Mouse (Mus musculus): Measurements from ENCODE around the gene Ttc14.

Ttc14 gene

DNA sequence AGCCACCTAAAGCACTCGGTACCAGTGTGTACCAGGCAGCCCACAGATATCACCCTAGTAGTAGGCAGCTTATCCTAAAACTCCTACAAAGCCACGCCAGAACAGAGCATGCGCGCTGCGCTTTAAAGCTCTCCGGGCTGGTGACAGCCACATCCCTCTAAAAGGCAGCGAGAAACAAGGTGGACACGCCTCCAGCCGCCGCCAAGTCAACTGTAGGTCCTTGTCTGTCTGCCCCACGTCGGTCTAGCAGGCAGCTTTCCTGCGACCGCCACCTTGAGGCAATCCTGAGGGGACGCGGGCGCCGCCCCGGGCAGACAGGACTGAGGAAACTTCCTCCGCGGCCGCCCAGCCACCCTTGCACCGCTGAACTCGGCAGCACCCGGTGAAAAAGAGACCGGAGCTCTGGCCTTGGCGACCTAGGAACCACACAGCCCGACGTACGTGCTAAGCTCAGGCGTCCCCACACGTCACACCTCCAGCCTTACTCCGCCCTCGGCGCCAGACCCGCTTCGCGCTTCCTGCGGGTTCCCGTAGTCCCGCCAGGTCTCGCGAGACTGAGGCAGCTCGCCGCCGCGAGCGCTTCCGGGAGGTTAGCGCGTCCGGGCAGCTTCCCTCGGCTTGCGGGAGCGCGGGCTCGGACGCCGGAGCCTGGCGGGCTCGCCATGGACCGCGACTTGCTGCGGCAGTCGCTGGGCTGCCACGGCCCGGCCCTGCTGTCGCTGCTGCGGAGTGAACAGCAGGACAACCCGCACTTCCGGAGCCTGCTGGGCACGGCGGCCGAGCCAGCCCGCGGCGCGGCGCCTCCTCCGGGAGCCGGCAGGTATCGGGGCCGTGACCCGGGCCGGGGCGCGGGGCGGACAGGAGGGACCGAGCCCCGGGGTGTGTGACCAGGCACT lies at the start of gene Ttc14:
TSS of gene Ttc14 (plus strand) at position 216 of the 896 bp plus-strand sequence.
- peak; percentile 98 for DNase-seq

DNA sequence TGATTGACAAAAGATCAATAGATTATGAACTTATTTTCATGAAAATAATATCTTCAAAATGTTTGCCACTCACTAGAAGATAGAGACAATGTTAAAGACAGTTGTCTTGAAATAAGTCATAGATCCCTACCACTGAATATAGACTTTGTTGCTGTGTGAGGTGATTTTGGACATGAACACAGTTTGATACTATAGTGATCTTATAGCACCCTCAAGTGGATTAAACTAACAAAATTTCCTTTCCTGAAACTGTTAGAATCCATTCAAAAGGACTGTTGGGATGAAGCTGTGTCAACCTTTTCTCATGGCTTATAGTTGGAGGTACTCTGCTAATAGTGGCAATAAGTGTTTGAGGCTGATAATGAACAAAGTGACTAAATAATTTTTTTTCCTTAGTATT lies 8.7 kb upstream of the Ttc14 start:
- DNase-seq = no peak

DNA sequence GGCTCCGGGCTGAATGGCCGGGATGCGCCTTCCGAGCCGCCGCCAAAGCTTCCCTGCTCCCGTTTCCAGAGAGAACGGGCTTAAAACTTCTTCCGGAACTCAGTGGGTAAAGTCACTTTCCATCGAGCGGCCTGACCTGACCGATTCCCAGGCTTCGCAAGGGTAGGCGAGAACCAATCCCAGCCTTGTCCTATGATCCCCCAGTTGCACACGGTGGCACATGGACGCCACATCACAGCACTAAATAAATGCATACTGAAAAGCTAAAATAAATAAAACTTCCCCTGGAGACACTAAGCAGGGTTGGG lies 835 bp downstream of the Ttc14 start:
- DNase-seq = no peak

DNA sequence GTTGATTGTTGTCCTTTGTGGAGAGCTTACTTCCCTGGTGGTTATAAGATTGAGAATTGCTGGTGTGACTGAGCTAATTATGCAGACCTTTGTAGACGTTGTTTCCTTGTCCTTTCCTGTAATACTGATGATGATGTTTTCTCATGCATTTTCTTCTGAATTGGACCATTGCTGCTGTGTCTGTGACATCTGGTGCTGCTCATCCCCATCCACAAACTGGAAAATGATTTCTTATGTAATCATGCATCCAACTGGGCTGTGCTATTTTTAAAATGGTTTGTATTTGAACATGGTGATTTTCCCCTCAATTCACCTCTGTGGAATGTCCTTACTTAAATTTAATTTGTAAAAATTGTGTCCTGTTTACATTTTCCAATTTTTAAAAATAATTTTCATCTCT lies 7.5 kb downstream of the Ttc14 start:
- no peak for DNase-seq

DNA sequence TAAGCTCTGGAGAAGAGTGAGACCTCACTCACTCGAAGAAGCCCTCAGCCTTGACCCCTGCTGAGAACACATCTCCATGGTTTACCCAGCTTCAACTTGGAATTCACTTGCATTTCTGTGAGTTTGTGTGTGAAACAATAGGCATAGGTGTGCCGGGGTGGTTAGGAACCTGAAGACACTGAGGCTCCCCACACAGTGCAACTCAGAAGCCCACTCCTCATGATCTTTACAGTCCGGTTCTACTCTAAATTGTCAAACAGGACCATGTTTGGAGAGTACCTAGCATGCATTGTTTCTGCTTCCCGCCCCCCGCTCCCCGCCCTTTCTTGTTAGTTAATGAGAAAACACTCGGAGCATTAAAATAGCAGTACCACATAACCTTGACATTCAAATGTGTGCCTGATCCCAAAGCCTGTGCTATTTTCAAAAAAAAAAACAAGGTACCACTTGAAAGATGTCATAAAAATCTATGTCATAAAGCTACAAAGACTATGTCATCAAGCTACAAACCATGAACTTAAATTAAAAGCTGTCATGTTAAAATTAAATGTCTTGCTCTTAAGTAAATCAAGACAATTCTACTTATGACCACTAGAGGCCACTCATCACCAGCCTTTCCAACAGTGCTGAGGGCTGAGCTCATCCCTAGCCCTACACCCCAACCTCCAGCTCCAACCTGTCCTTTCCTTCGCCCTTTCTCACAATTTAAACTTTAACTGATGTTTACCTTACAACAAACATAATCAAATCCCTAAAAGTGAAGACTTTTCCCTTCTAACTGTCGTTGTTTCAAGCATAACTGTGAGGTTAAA lies 24.7 kb downstream of the Ttc14 start:
- peak; percentile 51 to 52 for DNase-seq

DNA sequence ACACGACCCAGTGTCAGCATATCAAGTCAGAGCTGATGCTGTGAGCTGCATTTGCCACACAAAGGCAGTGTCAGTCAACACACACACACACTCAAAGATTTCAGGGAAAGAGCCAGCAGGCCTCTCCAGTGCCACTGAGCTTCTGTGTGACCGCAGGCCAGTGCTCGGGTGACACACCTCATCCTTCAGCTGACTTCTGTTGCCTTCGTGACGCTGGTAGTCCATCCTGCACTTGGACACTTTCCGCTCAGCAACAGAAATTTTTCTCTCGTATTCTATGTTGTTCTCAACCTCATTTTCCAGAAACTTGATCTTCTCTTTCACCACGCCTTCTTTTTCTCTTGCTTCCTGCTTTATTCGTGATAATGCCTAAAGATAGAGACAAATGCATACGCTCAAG lies 32.7 kb downstream of the Ttc14 start:
- DNase-seq = no peak

DNA sequence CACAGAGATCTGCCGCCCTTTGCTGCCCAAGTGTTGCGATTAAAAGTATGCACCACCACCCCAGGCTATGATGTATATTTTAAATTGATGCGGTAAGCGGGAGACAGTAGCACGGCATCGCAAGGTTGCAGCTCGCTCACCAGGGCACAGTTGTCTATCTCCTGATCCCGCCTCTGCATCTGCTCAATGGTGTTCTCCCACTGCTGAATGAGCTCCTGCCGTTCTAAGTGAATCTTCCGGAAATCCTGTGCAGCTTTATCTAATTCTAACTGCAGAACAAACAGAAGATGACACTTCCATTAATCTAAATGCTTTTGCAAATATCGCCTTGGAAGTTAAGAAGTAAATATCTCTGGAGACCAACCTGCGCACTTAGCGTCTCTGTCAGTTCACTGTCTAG lies 36.9 kb downstream of the Ttc14 start:
- no peak for DNase-seq

DNA sequence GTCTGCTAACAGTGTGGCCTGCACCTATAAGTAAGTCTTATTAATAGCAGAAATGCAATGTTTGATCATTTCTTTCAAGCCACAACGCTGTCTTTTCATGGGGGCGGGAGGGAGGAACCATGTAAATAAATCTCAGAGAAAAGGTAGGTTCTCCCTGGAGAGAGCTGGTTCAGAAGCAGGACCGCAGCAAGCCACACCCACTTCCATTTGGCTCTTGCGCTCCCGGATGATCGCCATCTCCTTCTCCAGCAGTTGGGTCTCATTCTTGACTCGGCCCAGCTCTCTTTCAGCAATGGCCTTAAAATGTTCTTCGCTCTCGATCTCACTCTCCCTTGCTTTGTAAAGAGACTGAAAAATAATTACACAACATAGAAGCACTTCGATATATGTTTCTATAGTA lies 39.2 kb downstream of the Ttc14 start:
- DNase-seq = no peak

DNA sequence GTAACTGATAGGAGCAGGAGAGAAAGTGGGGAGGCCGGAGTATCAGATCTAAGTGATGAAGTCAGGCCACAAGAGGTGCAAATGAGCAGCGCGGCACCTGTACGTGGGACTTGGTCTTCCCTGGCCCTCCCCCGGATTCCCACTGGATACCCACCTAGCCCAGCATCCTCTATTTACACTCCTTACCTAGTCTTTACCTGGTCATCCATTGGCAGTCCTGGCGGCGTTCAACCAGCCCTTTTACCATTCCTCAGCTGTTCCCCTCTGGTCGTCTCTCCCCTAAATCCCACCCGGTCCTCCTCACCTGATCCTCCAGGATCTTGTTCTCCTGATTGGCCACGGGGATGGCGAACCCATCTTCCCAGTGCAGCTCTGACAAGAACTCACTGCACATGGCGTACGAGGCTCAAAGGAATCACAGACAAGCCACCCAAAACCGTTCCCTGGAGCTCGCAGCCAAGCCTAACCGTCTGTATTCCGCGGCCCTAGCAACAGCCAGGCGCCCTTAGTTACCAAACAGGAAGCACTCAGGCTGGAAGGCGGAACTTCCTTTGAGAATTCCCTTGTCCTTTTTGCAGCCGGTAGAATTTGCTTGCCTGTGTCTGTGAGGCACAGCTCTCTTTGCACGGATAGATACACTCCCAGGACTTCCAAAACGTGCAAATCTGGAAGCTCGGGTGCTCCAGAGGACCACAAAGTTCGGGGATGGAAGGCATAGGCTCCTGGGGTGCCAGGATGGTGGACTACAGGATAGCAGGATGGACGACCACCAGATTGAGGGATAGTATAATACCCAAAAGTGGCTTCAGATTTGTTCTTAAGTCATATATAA lies 44.4 kb downstream of the Ttc14 start, which contains the start of gene Ccdc39:
TSS of gene Ccdc39 (minus strand) at position 510 of the 832 bp plus-strand sequence.
- peak; percentile 80 to 82 for DNase-seq

DNA sequence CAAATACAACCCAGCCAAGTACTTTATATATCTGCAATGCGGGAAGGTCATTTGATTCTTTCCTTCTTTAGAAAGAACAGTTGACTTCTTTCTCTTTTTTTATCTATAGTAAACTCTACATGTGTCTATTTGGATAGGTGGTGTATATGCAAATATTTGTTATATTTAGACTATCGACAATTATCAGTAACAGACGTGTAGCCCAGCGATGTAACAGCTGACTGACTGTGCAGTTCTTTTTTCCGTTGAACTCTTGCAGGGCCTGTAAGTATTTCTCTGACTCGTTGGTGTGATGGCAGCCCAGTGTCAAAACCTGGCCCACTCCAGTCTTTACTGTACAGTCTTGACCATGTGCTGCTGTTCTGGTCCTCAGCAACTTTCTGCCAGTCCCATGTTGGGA lies 47.0 kb downstream of the Ttc14 start:
- DNase-seq = no peak

DNA sequence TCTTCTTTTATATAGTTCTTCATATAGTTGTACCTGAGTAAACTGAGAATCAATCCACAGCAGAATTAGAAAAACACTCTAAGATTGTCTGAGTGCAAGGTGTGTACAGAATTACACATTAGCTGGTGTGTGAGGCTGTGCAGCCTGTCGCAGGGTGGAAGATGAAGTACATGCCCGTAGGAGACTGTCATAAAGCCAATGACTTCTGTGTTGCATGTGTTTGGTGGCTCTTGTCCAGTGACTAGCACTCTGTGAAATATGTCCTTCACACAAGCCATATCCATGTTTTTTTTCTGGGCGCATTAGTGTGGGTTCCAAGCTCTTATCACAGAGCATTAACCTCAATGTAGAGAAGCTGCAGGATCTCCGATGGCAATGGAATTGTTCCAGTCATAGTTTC lies 51.2 kb downstream of the Ttc14 start:
- no peak for DNase-seq

DNA sequence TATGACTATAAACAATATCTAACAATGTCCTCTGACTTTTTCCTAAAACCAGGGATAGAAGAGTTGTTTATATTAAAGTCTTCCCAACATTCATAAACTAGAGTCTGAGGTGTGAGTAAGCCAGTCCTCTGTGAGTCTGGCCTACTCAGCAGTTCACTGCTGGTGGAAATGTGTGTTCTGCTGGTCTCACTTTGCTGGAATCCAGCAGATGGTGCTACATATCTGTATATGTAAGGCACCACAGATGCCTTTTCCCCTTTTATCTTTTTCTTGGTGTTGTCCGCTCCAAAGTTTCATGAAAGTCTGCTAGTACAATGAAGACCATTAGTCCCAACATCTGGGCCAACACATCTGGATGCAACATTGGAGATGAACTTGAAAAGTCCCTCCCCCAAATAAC lies 53.4 kb downstream of the Ttc14 start:
- DNase-seq = no peak

DNA sequence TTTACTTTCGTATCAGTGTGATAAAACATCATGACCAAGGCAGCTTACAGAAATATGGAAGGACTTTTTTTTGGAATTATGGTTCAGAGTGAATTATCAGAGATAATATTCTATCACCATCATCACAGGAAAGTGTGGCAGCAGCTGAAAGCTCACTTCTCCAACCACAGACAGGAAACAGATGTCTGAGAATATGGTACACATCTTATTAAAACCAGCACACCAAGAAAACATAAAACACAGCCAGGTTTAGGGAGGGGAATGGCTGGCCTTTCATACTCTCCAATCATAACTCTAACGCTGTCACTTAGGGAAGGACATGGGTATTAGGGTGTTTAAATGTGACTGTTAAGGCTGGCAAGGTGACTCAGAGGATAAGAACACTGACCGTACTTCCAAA lies 59.3 kb downstream of the Ttc14 start:
- DNase-seq = no peak

DNA sequence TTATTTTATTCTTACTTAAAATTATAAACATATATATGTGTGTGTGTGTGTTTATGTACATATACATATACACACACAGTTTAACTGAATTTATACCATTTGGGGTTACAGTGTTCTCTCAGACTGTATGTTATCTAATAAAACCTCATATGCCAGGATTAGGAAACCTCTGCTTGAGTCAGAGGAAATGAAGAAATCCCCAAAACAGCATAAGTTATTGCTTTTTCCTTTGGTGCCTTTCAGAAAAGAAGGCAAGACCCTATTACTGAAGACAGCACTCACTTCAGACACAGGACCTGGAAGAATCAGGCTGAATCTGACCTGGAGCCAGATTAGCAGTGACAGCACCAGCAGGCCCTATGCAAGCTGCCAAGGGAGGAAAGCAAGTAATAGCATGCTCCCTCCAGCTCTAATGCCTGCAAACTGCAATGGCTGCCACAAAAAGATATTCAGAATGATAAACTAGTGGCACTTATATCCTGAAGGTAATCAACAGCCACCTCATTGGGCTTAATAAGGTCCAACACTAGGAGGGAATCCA lies 64.4 kb downstream of the Ttc14 start:
- no peak for DNase-seq

Data from kidney, postnatal 25 days (tissue).